Mouse (Mus musculus) macrophage (primary cell): ENCODE results near the gene Sult2b1. TPM values are rescaled to one million over a fixed set of nuclear protein-coding genes. Genes with fewer than 3 reads are reported as not detected.

Experiments
- H3K27ac ChIP-seq: fragments of 350-480 bp; formaldehyde crosslinking; 2 replicates; pipeline ENCODE4 v1.9.0; 2021
- H3K36me3 ChIP-seq: fragments of 350-480 bp; formaldehyde crosslinking; 2 replicates; pipeline ENCODE4 v1.9.0; 2021; ENCODE audit errors: inconsistent target
- H3K4me3 ChIP-seq: fragments of 350-480 bp; formaldehyde crosslinking; 2 replicates; pipeline ENCODE4 v1.9.0; 2021; ENCODE audit errors: inconsistent target
- H3K79me2 ChIP-seq: fragments of 350-480 bp; formaldehyde crosslinking; 2 replicates; pipeline ENCODE4 v1.9.0; 2021; ENCODE audit errors: inconsistent target
- WGBS: methylation state at CpG from one replicate; pipeline ENCODE4 v1.1.7; 2026; ENCODE audit warnings: inconsistent platforms; ENCODE audit not compliant: missing documents; 5-methylcytosine and 5-hydroxymethylcytosine counted together
- polyA plus RNA-seq: library from polyadenylated mRNA; stranded (reverse); fragments of 250-400 nt; gene quantifications from 3 replicates; pipeline ENCODE4 v1.2.4, GENCODE M21; 2018; ENCODE audit warnings: inconsistent platforms

Sult2b1 gene
- polyA plus RNA-seq, 1 experiment from 2014 or later: 0.55 TPM

- Histone ChIP-seq H3K4me3 (no peak overlapping the region), H3K27ac (no peak overlapping the region), H3K36me3 (no peaks in the 10 kb centered on the region), H3K79me2 (peaks cover 5% of the 10 kb centered on the region; the same call in 1 of the 2 replicates)
- WGBS: 94% methylated on average over 16 of the region's 17 CpGs
Measured at GRCm38 (mm10) chr7:45702809-45703520, 81.5 kb downstream of the Sult2b1 start.

GRCm38 (mm10) chr7:45702316-45702715 lies 82.2 kb downstream of the Sult2b1 start:
- 90% methylated on average over 10 of the region's 11 CpGs for WGBS

GRCm38 (mm10) chr7:45701607-45702006 lies 82.9 kb downstream of the Sult2b1 start:
- WGBS: 93% methylated on average over 11 of the region's 11 CpGs
- H3K4me3 ChIP-seq: no peak overlapping the region
- peaks cover 5% of the 10 kb centered on the region; the same call in 1 of the 2 replicates for H3K79me2 ChIP-seq
- H3K36me3 ChIP-seq: no peaks in the 10 kb centered on the region
- H3K27ac ChIP-seq: no peak overlapping the region

More at GRCm38 (mm10) chr7:45702316-45702715, 82.2 kb downstream of the Sult2b1 start:
- no peaks in the 10 kb centered on the region for H3K36me3 ChIP-seq
- peaks cover 5% of the 10 kb centered on the region; the same call in 1 of the 2 replicates for H3K79me2 ChIP-seq
- H3K4me3 ChIP-seq: no peak overlapping the region
- H3K27ac ChIP-seq: no peak overlapping the region

GRCm38 (mm10) chr7:45701072-45701471 lies 83.4 kb downstream of the Sult2b1 start:
- Histone ChIP-seq H3K27ac (no peak overlapping the region), H3K79me2 (peaks cover 3% of the 10 kb centered on the region; the same call in 1 of the 2 replicates), H3K36me3 (no peaks in the 10 kb centered on the region), H3K4me3 (no peak overlapping the region)
- 56% methylated on average over 11 of the region's 11 CpGs for WGBS

- Histone ChIP-seq H3K36me3 (no peaks in the 10 kb centered on the region), H3K79me2 (no peaks in the 10 kb centered on the region), H3K4me3 (no peak overlapping the region), H3K27ac (no peak overlapping the region)
- WGBS: 2% methylated on average over 20 of the region's 20 CpGs
Measured at GRCm38 (mm10) chr7:45700301-45701015, 84.0 kb downstream of the Sult2b1 start.

GRCm38 (mm10) chr7:45699523-45700141 lies 84.8 kb downstream of the Sult2b1 start, which contains the start of gene Car11:
Gene Car11 (plus strand): TSS chr7:45699843.
- H3K27ac ChIP-seq: no peak within 1 kb of the TSS
- no peaks in the 10 kb centered on the region for H3K36me3 ChIP-seq
- no peak within 1 kb of the TSS for H3K4me3 ChIP-seq
- no peaks in the 10 kb centered on the region for H3K79me2 ChIP-seq
- WGBS: 15% methylated on average over 35 of the region's 36 CpGs

GRCm38 (mm10) chr7:45697894-45698293 lies 86.6 kb downstream of the Sult2b1 start:
- Histone ChIP-seq H3K27ac (no peak overlapping the region), H3K4me3 (no peak overlapping the region), H3K36me3 (no peaks in the 10 kb centered on the region), H3K79me2 (no peaks in the 10 kb centered on the region)
- WGBS: 56% methylated on average over 1 of the region's 7 CpGs

GRCm38 (mm10) chr7:45695098-45695497 lies 89.4 kb downstream of the Sult2b1 start:
- WGBS: 34% methylated on average over 3 of the region's 6 CpGs
- no peak overlapping the region for H3K4me3 ChIP-seq
- H3K36me3 ChIP-seq: no peaks in the 10 kb centered on the region
- H3K79me2 ChIP-seq: no peaks in the 10 kb centered on the region
- H3K27ac ChIP-seq: no peak overlapping the region

- H3K36me3 ChIP-seq: no peaks in the 10 kb centered on the region
- WGBS: 93% methylated on average over 45 of the region's 50 CpGs
- H3K79me2 ChIP-seq: no peaks in the 10 kb centered on the region
- H3K4me3 ChIP-seq: no peak within 1 kb of the TSS
- no peak within 1 kb of the TSS for H3K27ac ChIP-seq
Measured at GRCm38 (mm10) chr7:45693921-45694591, 90.4 kb downstream of the Sult2b1 start, which contains the start of gene Sec1. Gene Sec1 (minus strand): TSS chr7:45694402.

GRCm38 (mm10) chr7:45692364-45692763 lies 92.1 kb downstream of the Sult2b1 start:
- WGBS: 95% methylated on average over 2 of the region's 2 CpGs
- Histone ChIP-seq H3K27ac (no peak overlapping the region), H3K79me2 (no peaks in the 10 kb centered on the region), H3K36me3 (no peaks in the 10 kb centered on the region), H3K4me3 (no peak overlapping the region)

- 88% methylated on average over 11 of the region's 11 CpGs for whole genome bisulfite sequencing
- Histone ChIP-seq H3K36me3 (no peaks in the 10 kb centered on the region), H3K4me3 (no peak overlapping the region), H3K27ac (no peak overlapping the region), H3K79me2 (no peaks in the 10 kb centered on the region)
Measured at GRCm38 (mm10) chr7:45689800-45690199, 94.7 kb downstream of the Sult2b1 start.

- Histone ChIP-seq H3K27ac (no peak overlapping the region), H3K36me3 (no peaks in the 10 kb centered on the region), H3K79me2 (no peaks in the 10 kb centered on the region), H3K4me3 (no peak overlapping the region)
- 50% methylated on average over 6 of the region's 6 CpGs for WGBS
Measured at GRCm38 (mm10) chr7:45689099-45689498, 95.4 kb downstream of the Sult2b1 start.

- WGBS: 70% methylated on average over 3 of the region's 3 CpGs
- Histone ChIP-seq H3K36me3 (no peaks in the 10 kb centered on the region), H3K79me2 (no peaks in the 10 kb centered on the region), H3K4me3 (no peak overlapping the region), H3K27ac (no peak overlapping the region)
Measured at GRCm38 (mm10) chr7:45686841-45687240, 97.6 kb downstream of the Sult2b1 start.

- no peaks in the 10 kb centered on the region for H3K36me3 ChIP-seq
- H3K4me3 ChIP-seq: no peak overlapping the region
- 91% methylated on average over 10 of the region's 10 CpGs for WGBS
- H3K27ac ChIP-seq: no peak overlapping the region
- no peaks in the 10 kb centered on the region for H3K79me2 ChIP-seq
Measured at GRCm38 (mm10) chr7:45685811-45686210, 98.7 kb downstream of the Sult2b1 start.
